Mouse (Mus musculus) small intestine, adult 2 months (tissue): ENCODE data around the gene Gsn.

ENCODE experiments used
- CTCF ChIP-seq: fragments of 200-500 bp; IDR thresholded peaks from 2 replicates; pipeline ENCODE4 v1.5.1; 2012; ENCODE audit warnings: low read depth, mild to moderate bottlenecking, control low read depth, inconsistent platforms, low read length, moderate library complexity, mixed read lengths; ENCODE audit not compliant: insufficient replicate concordance, insufficient read length; ENCODE audit errors: extremely low read depth
- POLR2A ChIP-seq: fragments of 200-500 bp; IDR thresholded peaks from 2 replicates; pipeline ENCODE4 v1.6.1; 2012; ENCODE audit warnings: low read depth, mild to moderate bottlenecking, control low read depth, inconsistent platforms, low read length, moderate library complexity

DNA sequence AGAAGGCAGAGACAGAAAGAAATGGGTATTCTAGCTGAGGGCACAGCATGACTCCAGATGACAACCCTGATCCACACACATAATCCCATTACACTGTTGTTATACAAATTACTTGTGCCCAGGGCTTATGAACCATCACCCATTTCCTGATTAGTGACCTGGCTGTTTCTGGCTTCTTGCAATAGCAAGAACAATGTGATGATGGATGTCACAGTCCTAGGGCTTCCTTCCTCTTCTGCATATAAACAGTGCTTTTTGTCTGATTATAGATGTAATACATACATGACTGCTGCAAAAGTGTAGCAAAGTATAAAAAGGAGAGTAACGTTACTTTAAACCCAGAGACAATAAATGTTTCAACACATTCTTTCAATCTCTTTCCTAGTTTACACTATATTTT lies 70.8 kb downstream of the Gsn start:
- no peak for TF ChIP-seq CTCF
- TF ChIP-seq POLR2A: no peak
